Comparison of ENCODE assay signal across 15 mouse cellular contexts in the genomic region with DNA sequence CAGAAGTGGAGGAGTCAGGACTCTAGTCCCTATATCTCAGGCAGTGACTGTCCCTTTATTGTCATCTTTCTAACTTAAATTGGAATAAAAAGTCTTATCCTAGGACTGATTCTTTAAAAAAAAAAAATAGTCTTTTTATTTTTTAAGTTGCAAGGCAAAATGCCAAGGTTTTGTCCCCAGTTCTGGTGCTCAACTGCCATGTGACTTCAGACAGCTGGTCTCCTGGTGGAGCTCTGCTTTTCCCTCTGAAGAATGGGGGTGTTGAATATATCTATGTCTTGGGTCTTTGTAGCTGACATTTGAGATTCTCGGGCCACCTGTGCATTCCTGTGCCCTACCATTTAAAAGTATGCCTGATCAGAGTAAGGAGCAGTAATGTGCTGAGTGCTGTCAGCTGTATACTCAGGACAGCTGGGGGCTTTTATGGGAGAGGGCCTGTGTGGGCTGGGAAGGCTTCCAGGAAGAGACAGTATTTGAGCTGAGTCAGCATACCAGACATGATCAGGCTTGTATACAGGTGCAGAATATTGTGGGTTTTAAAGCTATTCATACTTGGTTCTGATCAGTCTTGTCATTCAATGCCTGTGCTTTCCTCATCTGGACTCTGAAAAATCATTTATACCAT. TPM values are rescaled to one million over a fixed set of nuclear protein-coding genes. Genes with fewer than 3 reads are reported as not detected.
A peak's percentile ranks its signal among the peaks of the same experiment; 100 is the strongest.
DNase-seq lines count a peak whose midpoint lies in the region; ATAC-seq and TF ChIP-seq lines count a peak whose summit lies in the region.
"Had no signal": no experiment of that assay in that cellular context is flagged by ENCODE, and none has a peak within 500 bp of the region (broad histone marks: within the 10 kb centered on the region; RNA-seq: fewer than 3 reads in every experiment).

No protein-coding gene starts in this region.

- H3K9me3 ChIP-seq in MEL (replicated peaks; ENCODE audit: insufficient read depth, low read length): no peaks in the 10 kb centered on the region
- no peaks in the 10 kb centered on the region for H3K9me3 ChIP-seq in forebrain, embryonic 16.5 days (ENCODE audit: control insufficient read depth, low read length)
- H3K9me3 ChIP-seq in midbrain, postnatal 0 days (ENCODE audit: low read length): no peaks in the 10 kb centered on the region
- H3K9me3 ChIP-seq in intestine, embryonic 16.5 days (ENCODE audit: control insufficient read depth, low read length): no peaks in the 10 kb centered on the region
- H3K9me3 ChIP-seq: embryonic facial prominence, embryonic 12.5 days; heart, embryonic 12.5 days had no signal

- H3K27me3 ChIP-seq in MEL (ENCODE audit: control insufficient read depth in 1 of 2, insufficient read depth in 2 of 2, low read length in 2 of 2): no peaks in the 10 kb centered on the region
- H3K27me3 ChIP-seq in forebrain, embryonic 16.5 days (replicated peaks; ENCODE audit: control insufficient read depth, insufficient read depth, low read length): no peaks in the 10 kb centered on the region
- no peaks in the 10 kb centered on the region for H3K27me3 ChIP-seq in midbrain, postnatal 0 days (ENCODE audit: insufficient read depth, low read length)
- H3K27me3 ChIP-seq in intestine, embryonic 16.5 days (replicated peaks; ENCODE audit: control insufficient read depth, insufficient read depth, low read length): no peaks in the 10 kb centered on the region
- H3K27me3 ChIP-seq: embryonic facial prominence, embryonic 12.5 days; heart, embryonic 12.5 days had no signal

- H3K4me2 ChIP-seq in forebrain, embryonic 16.5 days (ENCODE audit: low read length): peak overlapping the region; percentile 87
- H3K4me2 ChIP-seq in midbrain, postnatal 0 days (ENCODE audit: low read depth, low read length, poor library complexity, severe bottlenecking): peak overlapping the region; percentile 40
- no peak overlapping the region for H3K4me2 ChIP-seq in intestine, embryonic 16.5 days (ENCODE audit: low read depth, low read length)
- H3K4me2 ChIP-seq: embryonic facial prominence, embryonic 12.5 days had no signal

- no peak for TF ChIP-seq EP300 in MEL (IDR thresholded peaks at IDR 0.05; ENCODE audit: low read depth in 1 of 2, low read length in 2 of 2)

- peak overlapping the region; percentile 90 for H3K27ac ChIP-seq in gastrocnemius, adult 2 months
- H3K27ac ChIP-seq in MEL (ENCODE audit: control insufficient read depth, low read depth, low read length): no peak overlapping the region
- no peak overlapping the region for H3K27ac ChIP-seq in forebrain, embryonic 16.5 days (ENCODE audit: low read length)
- no peak overlapping the region for H3K27ac ChIP-seq in midbrain, postnatal 0 days (ENCODE audit: low read depth, low read length)
- H3K27ac ChIP-seq in intestine, embryonic 16.5 days (ENCODE audit: low read length): no peak overlapping the region
- H3K27ac ChIP-seq: embryonic facial prominence, embryonic 12.5 days; macrophage had no signal

- intact Hi-C loops in gastrocnemius, adult 2 months (cut with DNase I): loop anchor here (5.0 kb wide), 2 partner anchors 38 to 53 kb away; a partner anchor contains a TSS
- intact Hi-C loops in gastrocnemius, postnatal 36 days (cut with DNase I): loop anchor here (5.0 to 10.0 kb wide), 2 partner anchors 38 to 141 kb away; a partner anchor contains a TSS

- H3K4me1 ChIP-seq in MEL (ENCODE audit: control insufficient read depth in 1 of 2, insufficient read depth in 2 of 2, low read length in 2 of 2): peaks cover 6 to 17% of the 10 kb centered on the region in 2 experiments
- H3K4me1 ChIP-seq in forebrain, embryonic 16.5 days (replicated peaks; ENCODE audit: control insufficient read depth, insufficient read depth, low read length): peaks cover 56% of the 10 kb centered on the region
- peaks cover 29% of the 10 kb centered on the region for H3K4me1 ChIP-seq in midbrain, postnatal 0 days (ENCODE audit: insufficient read depth, low read length)
- H3K4me1 ChIP-seq in intestine, embryonic 16.5 days (ENCODE audit: control insufficient read depth, insufficient read depth, low read length): peaks cover 56% of the 10 kb centered on the region

- no peak for TF ChIP-seq POLR2A in MEL (IDR thresholded peaks at IDR 0.05; ENCODE audit: control insufficient read depth in 1 of 2, insufficient read depth in 1 of 2, low read depth in 1 of 2, low read length in 2 of 2, poor library complexity in 1 of 2)

- TF ChIP-seq CTCF in gastrocnemius, adult 2 months (IDR thresholded peaks at IDR 0.05): no peak
- TF ChIP-seq CTCF in MEL (IDR thresholded peaks at IDR 0.05 in 2 of 3, conservative IDR thresholded peaks at IDR 0.05 in 1 of 3; ENCODE audit: control insufficient read depth in 1 of 3, insufficient read depth in 1 of 3, low read depth in 2 of 3, low read length in 3 of 3, poor library complexity in 1 of 3, severe bottlenecking in 1 of 3): no peak
- no peak for TF ChIP-seq CTCF in midbrain, postnatal 0 days (IDR thresholded peaks at IDR 0.05)

- no peak for TF ChIP-seq RAD21 in MEL (IDR thresholded peaks at IDR 0.05; ENCODE audit: low read depth, low read length)

- H3K4me3 ChIP-seq in gastrocnemius, adult 2 months: peak overlapping the region; percentile 24; the same call in 1 of the 2 replicates
- no peak overlapping the region for H3K4me3 ChIP-seq in MEL (ENCODE audit: control insufficient read depth in 1 of 2, insufficient read depth in 1 of 2, low read depth in 2 of 2, low read length in 2 of 2)
- H3K4me3 ChIP-seq in forebrain, embryonic 16.5 days (replicated peaks; ENCODE audit: low read length): peak overlapping the region; percentile 24
- H3K4me3 ChIP-seq in midbrain, postnatal 0 days (ENCODE audit: low read depth, low read length): peak overlapping the region; percentile 6; the same call in 1 of the 2 replicates
- H3K4me3 ChIP-seq in intestine, embryonic 16.5 days (ENCODE audit: low read length): no peak overlapping the region
- H3K4me3 ChIP-seq: embryonic facial prominence, embryonic 12.5 days; heart, embryonic 12.5 days had no signal

- DNase-seq in gastrocnemius, adult 2 months: no peak
- DNase-seq in gastrocnemius, postnatal 36 days: no peak
- DNase-seq in MEL (ENCODE audit: low read depth, low spot score): no peak
- DNase-seq in midbrain, postnatal 0 days (ENCODE audit: low spot score): no peak
- DNase-seq in spleen, postnatal 4 days (ENCODE audit: low spot score in 2 of 2): no peak
- DNase-seq: adrenal gland, postnatal 10 days; B cell, adult 2 months; layer of hippocampus, postnatal 36 days had no signal

- peaks cover 0 to 8% of the 10 kb centered on the region in 2 experiments; a peak in 2 of 4 replicates for H3K36me3 ChIP-seq in MEL (ENCODE audit: control insufficient read depth in 1 of 2, insufficient read depth in 2 of 2, low read length in 2 of 2)
- H3K36me3 ChIP-seq in forebrain, embryonic 16.5 days (ENCODE audit: control insufficient read depth, insufficient read depth): no peaks in the 10 kb centered on the region
- no peaks in the 10 kb centered on the region; the same call in 1 of the 2 replicates for H3K36me3 ChIP-seq in midbrain, postnatal 0 days (ENCODE audit: insufficient read depth, low read length)
- H3K36me3 ChIP-seq in intestine, embryonic 16.5 days (ENCODE audit: control insufficient read depth, insufficient read depth, low read length): no peaks in the 10 kb centered on the region
- H3K36me3 ChIP-seq: heart, embryonic 12.5 days had no signal

- H3K9ac ChIP-seq in MEL (ENCODE audit: control insufficient read depth, low read depth, low read length, poor library complexity, severe bottlenecking): no peak overlapping the region
- peak overlapping the region; percentile 31; the same call in 1 of the 2 replicates for H3K9ac ChIP-seq in forebrain, embryonic 16.5 days (replicated peaks; ENCODE audit: low read depth, low read length)
- H3K9ac ChIP-seq in midbrain, postnatal 0 days (replicated peaks; ENCODE audit: low read length, poor library complexity, severe bottlenecking): 0 out of 2 replicates have a peak overlapping the region, but pooled peaks have one; percentile 33
- no peak overlapping the region for H3K9ac ChIP-seq in intestine, embryonic 16.5 days (ENCODE audit: low read depth, low read length)
- H3K9ac ChIP-seq: embryonic facial prominence, embryonic 12.5 days had no signal

- 66% methylated on average over 1 of the region's 1 CpGs for WGBS in forebrain, embryonic 16.5 days
- 75% methylated on average over 1 of the region's 1 CpGs for whole genome bisulfite sequencing in midbrain, postnatal 0 days
- 64% methylated on average over 1 of the region's 1 CpGs for WGBS in intestine, embryonic 16.5 days

- no peak for ATAC-seq in forebrain, embryonic 16.5 days
- no peak for ATAC-seq in midbrain, postnatal 0 days (ENCODE audit: low FRiP score)
- ATAC-seq in intestine, embryonic 16.5 days: no peak
- no peak for ATAC-seq in erythroid progenitor cell, adult 5-6 weeks (replicated peaks; ENCODE audit: low FRiP score, poor library complexity, severe bottlenecking)
- ATAC-seq: intestine, postnatal 0 days had no signal

- peaks cover 9% of the 10 kb centered on the region for H3K79me2 ChIP-seq in MEL (ENCODE audit: control insufficient read depth, insufficient read depth, low read length, poor library complexity)

TF ChIP-seq in MEL, 35 proteins besides CTCF, POLR2A, EP300 and RAD21:
- TF ChIP-seq USF1 (IDR thresholded peaks at IDR 0.05; ENCODE audit: low read depth, low read length) (0 out of 2 replicates have a peak, but pooled peaks have one; percentile 7), BHLHE40 (IDR thresholded peaks at IDR 0.05; ENCODE audit: borderline replicate concordance, low read depth, low read length) (no peak), MAFK (IDR thresholded peaks at IDR 0.05; ENCODE audit: borderline replicate concordance, low read depth, low read length) (peak; percentile 64; the same call in 1 of the 2 replicates)

RNA-seq across cellular contexts. Expression of a gene that starts 51.2 kb away (rescaled TPM):
- total RNA-seq in gastrocnemius, adult 2 months (2021): 10 to 100 TPM; 41.2 to 50.0 TPM
- 10 to 100 TPM; 44.2 to 82.8 TPM for total RNA-seq in gastrocnemius, postnatal 36 days (2021)
- 1.2 and 2.8 TPM in 2 replicates for total RNA-seq in MEL (2012; rRNA removed)
- 1 to 10 TPM in 1 of 2 experiments, not detected in 1; 1.3 TPM for polyA plus RNA-seq in MEL (2012; ENCODE audit: insufficient read depth in 1 of 2, insufficient read length in 2 of 2, low read depth in 1 of 2, low replicate concordance in 2 of 2, missing spikeins in 1 of 2)
- polyA plus RNA-seq in forebrain, embryonic 16.5 days (2015; fragmentation: Nextera tagmentation; extraction: Ambion mirVana): 36.5 and 41.4 TPM in 2 replicates
- total RNA-seq in midbrain, postnatal 0 days (2014; rRNA removed): 27.4 and 30.7 TPM in 2 replicates
- 33.8 and 38.4 TPM in 2 replicates for polyA plus RNA-seq in midbrain, postnatal 0 days (2015; fragmentation: Nextera tagmentation; extraction: Ambion mirVana)
- 1,232 and 1,258 TPM in 2 replicates for polyA plus RNA-seq in intestine, embryonic 16.5 days (2015; fragmentation: Nextera tagmentation; extraction: Ambion mirVana)
- 5.0 and 7.2 TPM in 2 replicates for total RNA-seq in erythroid progenitor cell, adult 5-6 weeks (2015; ENCODE audit: low replicate concordance)
- total RNA-seq in erythroid progenitor cell, adult 5-6 weeks (2017; ENCODE audit: low replicate concordance): 0.45 and 10.7 TPM in 2 replicates
- polyA plus RNA-seq: macrophage had no signal

Comparison
In these comparisons a context has a peak if more than half of its experiments do, and no peak if none do; other contexts are left out.
1. H3K4me3 ChIP-seq: peak in gastrocnemius, adult 2 months (single experiment), forebrain, embryonic 16.5 days (single experiment) and midbrain, postnatal 0 days (single experiment); none in MEL (0 of 2) and intestine, embryonic 16.5 days (single experiment).
2. H3K9ac ChIP-seq: peak in forebrain, embryonic 16.5 days (single experiment) and midbrain, postnatal 0 days (single experiment); none in MEL (single experiment) and intestine, embryonic 16.5 days (single experiment).